Mouse (Mus musculus): Measurements from ENCODE around the gene Npdc1.

- TF ChIP-seq TAL1 (conservative IDR thresholded peaks at IDR 0.05; ENCODE audit: low read depth, low read length) (no peak), CTCF (IDR thresholded peaks at IDR 0.05; ENCODE audit: low read depth, low read length) (no peak), POLR2AphosphoS5 (IDR thresholded peaks at IDR 0.05; ENCODE audit: insufficient replicate concordance, low read depth, low read length) (no peak)
Measured at GRCm38 (mm10) chr2:25356208-25357079, 42.7 kb upstream of the Npdc1 start, which contains the start of gene Dpp7.
